Mouse (Mus musculus): ENCODE data around the gene Axin2.

GRCm38 (mm10) chr11:108945666-108946065 lies 25.5 kb downstream of the Axin2 start:
- TF ChIP-seq EP300 (IDR thresholded peaks at IDR 0.05; ENCODE audit: insufficient read depth, low read depth, low read length): no peak
- TF ChIP-seq POLR2A (IDR thresholded peaks at IDR 0.05; ENCODE audit: insufficient read depth, low read length): no peak
- TF ChIP-seq CTCF (IDR thresholded peaks at IDR 0.05; ENCODE audit: low read depth, low read length): no peak
